Mouse (Mus musculus) spleen, adult 12 weeks (tissue): ENCODE data around the gene Iba57.

Experiments
- DNase-seq: peaks from one replicate; pipeline ENCODE4 v3.0.0; 2022; ENCODE audit warnings: low spot score

Gene Iba57

GRCm38 (mm10) chr11:59174189-59174838 is 10.8 kb upstream of the Iba57 start:
- DNase-seq = no peak

- DNase-seq = no peak
Observed at GRCm38 (mm10) chr11:59170549-59170948, 7.0 kb upstream of the Iba57 start.

GRCm38 (mm10) chr11:59169807-59170206 is 6.3 kb upstream of the Iba57 start:
- DNase-seq = no peak

GRCm38 (mm10) chr11:59165616-59166241 is 2.2 kb upstream of the Iba57 start:
- DNase-seq = no peak

- DNase-seq = peak; percentile 73
Observed at GRCm38 (mm10) chr11:59164384-59164783, 845 bp upstream of the Iba57 start.

GRCm38 (mm10) chr11:59162443-59163254 is 890 bp downstream of the Iba57 start:
- DNase-seq = no peak

- no peak for DNase-seq
Observed at GRCm38 (mm10) chr11:59161398-59161797, 2.1 kb downstream of the Iba57 start.

GRCm38 (mm10) chr11:59159558-59159957 is 4.0 kb downstream of the Iba57 start:
- no peak for DNase-seq

GRCm38 (mm10) chr11:59159099-59159498 is 4.4 kb downstream of the Iba57 start:
- no peak for DNase-seq

- DNase-seq = no peak
Observed at GRCm38 (mm10) chr11:59155900-59156299, 7.6 kb downstream of the Iba57 start.

- no peak for DNase-seq
Observed at GRCm38 (mm10) chr11:59154220-59154619, 9.3 kb downstream of the Iba57 start.

- no peak for DNase-seq
Observed at GRCm38 (mm10) chr11:59151729-59152128, 11.8 kb downstream of the Iba57 start.

GRCm38 (mm10) chr11:59149302-59149701 is 14.2 kb downstream of the Iba57 start:
- no peak for DNase-seq

GRCm38 (mm10) chr11:59142962-59143361 is 20.6 kb downstream of the Iba57 start:
- DNase-seq = no peak

GRCm38 (mm10) chr11:59141772-59142370 is 21.7 kb downstream of the Iba57 start:
- DNase-seq = no peak

GRCm38 (mm10) chr11:59138537-59139486 is 24.7 kb downstream of the Iba57 start:
- DNase-seq = no peak

GRCm38 (mm10) chr11:59136994-59137706 is 26.4 kb downstream of the Iba57 start:
- no peak for DNase-seq

GRCm38 (mm10) chr11:59135904-59136452 is 27.6 kb downstream of the Iba57 start, which contains the start of gene Obscn:
TSS of gene Obscn (minus strand) at chr11:59136402.
- no peak for DNase-seq

GRCm38 (mm10) chr11:59135051-59135820 is 28.3 kb downstream of the Iba57 start:
- no peak for DNase-seq
